Mouse (Mus musculus) liver, postnatal 0 days (tissue): ENCODE measurements around the gene Aldh1a3.

Experiments
- CTCF ChIP-seq: sonication (generic); IDR thresholded peaks from 2 replicates; pipeline ENCODE4 v1.5.1; 2016; ENCODE audit warnings: antibody characterized with exemption, low read depth
- EP300 ChIP-seq: IDR thresholded peaks from 2 replicates; pipeline ENCODE4 v1.6.1; 2016; ENCODE audit warnings: antibody characterized with exemption, low read depth, mild to moderate bottlenecking

DNA sequence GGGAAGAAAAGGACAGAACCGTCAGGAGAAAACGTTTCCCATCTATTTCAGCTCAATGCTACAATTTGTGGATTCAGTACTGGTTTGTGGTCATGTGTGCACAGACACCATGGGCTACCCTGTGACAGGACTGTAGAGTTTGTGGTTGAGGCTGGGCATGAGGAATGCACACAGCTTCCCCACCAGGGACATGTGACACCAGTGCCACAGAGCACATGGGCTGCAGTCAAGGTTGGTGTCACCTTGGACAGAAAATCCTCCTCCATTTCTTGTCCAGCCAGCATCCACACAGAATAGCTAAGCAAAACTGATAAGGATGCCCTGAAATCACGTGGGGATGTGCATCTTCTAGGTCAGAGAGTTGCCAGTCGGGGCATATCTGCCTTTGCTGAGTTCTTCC, 22.5 kb downstream of the Aldh1a3 start:
- TF ChIP-seq CTCF (no peak), EP300 (no peak)
